Mouse (Mus musculus): Measurements from ENCODE around the gene Mrpl2. TPM values are rescaled to one million over a fixed set of nuclear protein-coding genes. Genes with fewer than 3 reads are reported as not detected.

Gene Mrpl2
- polyA plus RNA-seq, 1 experiment from 2014 or later: 88.4 TPM

- Histone ChIP-seq H3K9me3 (no peaks in the 10 kb centered on the region), H3K4me1 (peaks cover 39% of the 10 kb centered on the region), H3K4me3 (peak overlapping the region; percentile 76), H3K4me2 (replicated peaks) (peak overlapping the region; percentile 84), H3K27me3 (no peaks in the 10 kb centered on the region), H3K36me3 (peaks cover 60% of the 10 kb centered on the region), H3K27ac (replicated peaks) (peak overlapping the region; percentile 54), H3K9ac (replicated peaks) (peak overlapping the region; percentile 61)
- peak; percentile 27 for ATAC-seq (ENCODE audit: low FRiP score, low read depth)
- 18% methylated on average over 14 of the region's 15 CpGs for WGBS
Measured at GRCm38 (mm10) chr17:46674530-46675283, 28.7 kb downstream of the Mrpl2 start.

- Histone ChIP-seq H3K4me2 (replicated peaks) (peak within 1 kb of the TSS; percentile 95), H3K27me3 (no peaks in the 10 kb centered on the region), H3K4me3 (peak within 1 kb of the TSS; percentile 72), H3K36me3 (peaks cover 47% of the 10 kb centered on the region), H3K4me1 (peaks cover 46% of the 10 kb centered on the region), H3K9ac (replicated peaks) (peak within 1 kb of the TSS; percentile 67), H3K9me3 (no peaks in the 10 kb centered on the region), H3K27ac (replicated peaks) (no peak within 1 kb of the TSS)
- no peak for ATAC-seq (ENCODE audit: low FRiP score, low read depth)
- WGBS: 95% methylated on average over 8 of the region's 9 CpGs
Measured at GRCm38 (mm10) chr17:46678416-46678815, 32.4 kb downstream of the Mrpl2 start, which contains the start of gene Mea1. Gene Mea1, plus strand, starts transcription at chr17:46678793.

GRCm38 (mm10) chr17:46678911-46679310, 32.9 kb downstream of the Mrpl2 start:
- peaks cover 52% of the 10 kb centered on the region for H3K36me3 ChIP-seq
- H3K27ac ChIP-seq (replicated peaks): no peak overlapping the region
- WGBS: 68% methylated on average over 9 of the region's 9 CpGs
- H3K9me3 ChIP-seq: no peaks in the 10 kb centered on the region
- peak overlapping the region; percentile 67 for H3K9ac ChIP-seq (replicated peaks)
- H3K4me2 ChIP-seq (replicated peaks): peak overlapping the region; percentile 95
- H3K4me3 ChIP-seq: 0 out of 2 replicates have a peak overlapping the region, but pooled peaks have one; percentile 4
- H3K4me1 ChIP-seq: peaks cover 42% of the 10 kb centered on the region
- no peaks in the 10 kb centered on the region for H3K27me3 ChIP-seq
- ATAC-seq (ENCODE audit: low FRiP score, low read depth): no peak

- Histone ChIP-seq H3K4me1 (peaks cover 33% of the 10 kb centered on the region), H3K27ac (replicated peaks) (peak overlapping the region; percentile 86), H3K4me3 (peak overlapping the region; percentile 72), H3K9ac (replicated peaks) (peak overlapping the region; percentile 67), H3K27me3 (no peaks in the 10 kb centered on the region), H3K9me3 (no peaks in the 10 kb centered on the region), H3K36me3 (peaks cover 58% of the 10 kb centered on the region), H3K4me2 (replicated peaks) (peak overlapping the region; percentile 95)
- 0 out of 2 replicates have a peak, but pooled peaks have one; percentile 7 for ATAC-seq (ENCODE audit: low FRiP score, low read depth)
- under 1% methylated on average over 34 of the region's 34 CpGs for WGBS
Measured at GRCm38 (mm10) chr17:46679843-46680759, 34.1 kb downstream of the Mrpl2 start.

- H3K9me3 ChIP-seq: no peaks in the 10 kb centered on the region
- under 1% methylated on average over 49 of the region's 49 CpGs for WGBS
Measured at GRCm38 (mm10) chr17:46680760-46681373, 34.8 kb downstream of the Mrpl2 start, which contains the start of gene Klhdc3. Gene Klhdc3, minus strand, starts transcription at chr17:46680914.

GRCm38 (mm10) chr17:46681466-46682118, 35.6 kb downstream of the Mrpl2 start:
- Histone ChIP-seq H3K4me3 (peak overlapping the region; percentile 72), H3K9ac (replicated peaks) (peak overlapping the region; percentile 73), H3K4me2 (replicated peaks) (peak overlapping the region; percentile 95), H3K36me3 (peaks cover 58% of the 10 kb centered on the region), H3K27me3 (no peaks in the 10 kb centered on the region), H3K9me3 (no peaks in the 10 kb centered on the region), H3K4me1 (peaks cover 32% of the 10 kb centered on the region), H3K27ac (replicated peaks) (peak overlapping the region; percentile 65)
- no peak for ATAC-seq (ENCODE audit: low FRiP score, low read depth)
- 31% methylated on average over 12 of the region's 12 CpGs for WGBS

More at GRCm38 (mm10) chr17:46680760-46681373, 34.8 kb downstream of the Mrpl2 start, which contains the start of gene Klhdc3:
- H3K27me3 ChIP-seq: no peaks in the 10 kb centered on the region
- H3K9ac ChIP-seq (replicated peaks): peak within 1 kb of the TSS; percentile 73
- H3K36me3 ChIP-seq: peaks cover 58% of the 10 kb centered on the region
- H3K4me2 ChIP-seq (replicated peaks): peak within 1 kb of the TSS; percentile 95
- H3K4me3 ChIP-seq: peak within 1 kb of the TSS; percentile 72
- peaks cover 32% of the 10 kb centered on the region for H3K4me1 ChIP-seq
- peak within 1 kb of the TSS; percentile 86 for H3K27ac ChIP-seq (replicated peaks)
- peak; percentile 97 for ATAC-seq (ENCODE audit: low FRiP score, low read depth)

- H3K4me3 ChIP-seq: no peak overlapping the region
- WGBS: 85% methylated on average over 16 of the region's 16 CpGs
- H3K9me3 ChIP-seq: no peaks in the 10 kb centered on the region
- ATAC-seq (ENCODE audit: low FRiP score, low read depth): no peak
- H3K4me2 ChIP-seq (replicated peaks): no peak overlapping the region
- H3K9ac ChIP-seq (replicated peaks): no peak overlapping the region
- H3K27me3 ChIP-seq: no peaks in the 10 kb centered on the region
- peaks cover 32% of the 10 kb centered on the region for H3K4me1 ChIP-seq
- no peak overlapping the region for H3K27ac ChIP-seq (replicated peaks)
- H3K36me3 ChIP-seq: peaks cover 59% of the 10 kb centered on the region
Measured at GRCm38 (mm10) chr17:46682654-46683389, 36.8 kb downstream of the Mrpl2 start.

- no peak overlapping the region for H3K27ac ChIP-seq (replicated peaks)
- no peaks in the 10 kb centered on the region for H3K27me3 ChIP-seq
- no peak overlapping the region for H3K4me3 ChIP-seq
- ATAC-seq (ENCODE audit: low FRiP score, low read depth): no peak
- WGBS: 93% methylated on average over 6 of the region's 6 CpGs
- peaks cover 10% of the 10 kb centered on the region for H3K4me1 ChIP-seq
- H3K36me3 ChIP-seq: peaks cover 56% of the 10 kb centered on the region
- H3K4me2 ChIP-seq (replicated peaks): no peak overlapping the region
- H3K9ac ChIP-seq (replicated peaks): no peak overlapping the region
- no peaks in the 10 kb centered on the region for H3K9me3 ChIP-seq
Measured at GRCm38 (mm10) chr17:46685913-46686312, 39.9 kb downstream of the Mrpl2 start.

GRCm38 (mm10) chr17:46690665-46691064, 44.6 kb downstream of the Mrpl2 start:
- H3K9me3 ChIP-seq: no peaks in the 10 kb centered on the region
- no peak for ATAC-seq (ENCODE audit: low FRiP score, low read depth)
- H3K27ac ChIP-seq (replicated peaks): no peak overlapping the region
- no peaks in the 10 kb centered on the region for H3K27me3 ChIP-seq
- peaks cover 32% of the 10 kb centered on the region for H3K36me3 ChIP-seq
- H3K4me1 ChIP-seq: no peaks in the 10 kb centered on the region
- no peak overlapping the region for H3K4me2 ChIP-seq (replicated peaks)
- 95% methylated on average over 12 of the region's 12 CpGs for WGBS
- no peak overlapping the region for H3K4me3 ChIP-seq
- no peak overlapping the region for H3K9ac ChIP-seq (replicated peaks)

GRCm38 (mm10) chr17:46691390-46691789, 45.4 kb downstream of the Mrpl2 start:
- H3K4me3 ChIP-seq: no peak overlapping the region
- H3K27ac ChIP-seq (replicated peaks): no peak overlapping the region
- no peaks in the 10 kb centered on the region for H3K27me3 ChIP-seq
- no peak overlapping the region for H3K9ac ChIP-seq (replicated peaks)
- peaks cover 32% of the 10 kb centered on the region for H3K36me3 ChIP-seq
- 95% methylated on average over 2 of the region's 2 CpGs for WGBS
- H3K4me2 ChIP-seq (replicated peaks): no peak overlapping the region
- no peak for ATAC-seq (ENCODE audit: low FRiP score, low read depth)
- no peaks in the 10 kb centered on the region for H3K9me3 ChIP-seq
- H3K4me1 ChIP-seq: no peaks in the 10 kb centered on the region
